Mouse (Mus musculus) kidney, adult 2 months (tissue): Measurements from ENCODE around the gene Atf1. TPM values are rescaled to one million over a fixed set of nuclear protein-coding genes. Genes with fewer than 3 reads are reported as not detected.

ENCODE experiments used
- DNase-seq: peaks from one replicate; pipeline ENCODE4 v3.0.0; 2021
- H3K27ac ChIP-seq: fragments of 200-500 bp; 2 replicates; pipeline ENCODE4 v1.5.1; 2012; ENCODE audit warnings: low read depth, low read length, control low read depth, inconsistent platforms; ENCODE audit not compliant: insufficient read depth
- H3K27me3 ChIP-seq: fragments of 200-500 bp; replicated peaks from 2 replicates; pipeline ENCODE4 v1.6.1; 2012; ENCODE audit warnings: mild to moderate bottlenecking, moderate library complexity, low read length, inconsistent platforms; ENCODE audit not compliant: control insufficient read depth, insufficient read depth
- H3K36me3 ChIP-seq: fragments of 200-500 bp; 2 replicates; pipeline ENCODE4 v1.6.1; 2012; ENCODE audit warnings: mild to moderate bottlenecking, moderate library complexity, low read length, inconsistent platforms; ENCODE audit not compliant: control insufficient read depth, insufficient read depth
- H3K4me1 ChIP-seq: fragments of 200-500 bp; 2 replicates; pipeline ENCODE4 v1.6.1; 2011; ENCODE audit warnings: low read length; ENCODE audit not compliant: control insufficient read depth, insufficient read depth
- H3K4me3 ChIP-seq: fragments of 200-500 bp; 2 replicates; pipeline ENCODE4 v1.5.1; 2011; ENCODE audit warnings: mild to moderate bottlenecking, low read depth, low read length, control low read depth; ENCODE audit not compliant: insufficient read depth
- CTCF ChIP-seq: fragments of 200-500 bp; conservative IDR thresholded peaks from 2 replicates; pipeline ENCODE4 v1.5.1; 2011; ENCODE audit warnings: low read depth, mild to moderate bottlenecking, control low read depth, low read length, moderate library complexity, mixed read lengths; ENCODE audit not compliant: insufficient read depth, insufficient read length
- POLR2A ChIP-seq: fragments of 200-500 bp; IDR thresholded peaks from one replicate; pipeline ENCODE4 v1.6.1; 2011; ENCODE audit warnings: low read depth, low read length, control low read depth
- WGBS: fragments of 180-500 bp; shearing (Covaris S2); methylation state at CpG from one replicate; pipeline ENCODE4 v1.1.7; 2018; 5-methylcytosine and 5-hydroxymethylcytosine counted together
- polyA plus RNA-seq: library from polyadenylated mRNA; depleted of rRNA; stranded (reverse); fragments of >200 nt; gene quantifications from 2 replicates; pipeline ENCODE4 v1.2.3, GENCODE M21; 2012

The Atf1 gene
- polyA plus RNA-seq, 1 experiment, result 43.7 TPM

GRCm38 (mm10) chr15:100216173-100216572, 11.4 kb upstream of the Atf1 start:
- TF ChIP-seq POLR2A, result no peak
- no peak for TF ChIP-seq CTCF
- H3K27ac ChIP-seq, result no peak overlapping the region
- no peaks in the 10 kb centered on the region for H3K4me1 ChIP-seq
- H3K36me3 ChIP-seq, result no peaks in the 10 kb centered on the region; the same call in 1 of the 2 replicates
- no peak for DNase-seq
- no peak overlapping the region for H3K4me3 ChIP-seq
- 94% methylated on average over 9 of the region's 9 CpGs for WGBS
- no peaks in the 10 kb centered on the region for H3K27me3 ChIP-seq

GRCm38 (mm10) chr15:100218018-100218417, 9.6 kb upstream of the Atf1 start:
- 96% methylated on average over 3 of the region's 3 CpGs for WGBS
- TF ChIP-seq CTCF, result no peak
- TF ChIP-seq POLR2A, result no peak
- Histone ChIP-seq H3K4me3 (no peak overlapping the region), H3K4me1 (no peaks in the 10 kb centered on the region), H3K27me3 (no peaks in the 10 kb centered on the region), H3K36me3 (no peaks in the 10 kb centered on the region; the same call in 1 of the 2 replicates), H3K27ac (no peak overlapping the region)
- no peak for DNase-seq

GRCm38 (mm10) chr15:100219396-100219795, 8.2 kb upstream of the Atf1 start:
- Histone ChIP-seq H3K36me3 (no peaks in the 10 kb centered on the region; the same call in 1 of the 2 replicates), H3K27me3 (no peaks in the 10 kb centered on the region), H3K27ac (no peak overlapping the region), H3K4me3 (no peak overlapping the region), H3K4me1 (no peaks in the 10 kb centered on the region)
- no peak for TF ChIP-seq CTCF
- no peak for TF ChIP-seq POLR2A
- DNase-seq, result no peak
- WGBS, result 70% methylated on average over 1 of the region's 1 CpGs

DNA sequence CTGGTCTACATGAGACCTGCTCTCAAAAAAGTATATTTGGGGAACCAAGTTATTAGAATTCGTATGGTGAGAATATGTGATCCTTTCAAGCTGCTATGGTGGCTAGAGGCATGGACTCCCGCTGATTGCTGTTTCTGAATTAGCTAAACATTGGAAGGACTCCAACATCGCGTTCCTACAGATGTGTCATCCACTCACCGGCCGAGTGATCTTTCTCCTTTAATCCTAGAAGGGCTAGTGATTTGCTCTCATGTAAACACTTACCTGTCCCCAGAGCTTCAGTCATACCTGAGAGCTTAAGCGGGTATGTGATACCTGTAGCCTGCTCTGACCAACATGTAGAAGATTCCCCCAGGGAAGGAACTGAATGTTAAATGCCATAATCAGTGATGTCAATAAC, 6.7 kb upstream of the Atf1 start:
- no peak for DNase-seq
- TF ChIP-seq CTCF (no peak), POLR2A (no peak)

GRCm38 (mm10) chr15:100225381-100225780, 2.2 kb upstream of the Atf1 start:
- Histone ChIP-seq H3K4me3 (no peak overlapping the region), H3K27me3 (no peaks in the 10 kb centered on the region), H3K27ac (no peak overlapping the region), H3K36me3 (no peaks in the 10 kb centered on the region), H3K4me1 (peaks cover 12% of the 10 kb centered on the region)
- WGBS, result 96% methylated on average over 4 of the region's 4 CpGs
- no peak for DNase-seq
- TF ChIP-seq POLR2A, result no peak
- TF ChIP-seq CTCF, result no peak

More for the DNA sequence above, 6.7 kb upstream of the Atf1 start:
- H3K36me3 ChIP-seq, result no peaks in the 10 kb centered on the region
- H3K4me1 ChIP-seq, result no peaks in the 10 kb centered on the region
- no peak overlapping the region for H3K27ac ChIP-seq
- H3K27me3 ChIP-seq, result no peaks in the 10 kb centered on the region
- H3K4me3 ChIP-seq, result no peak overlapping the region
- WGBS, result 79% methylated on average over 7 of the region's 7 CpGs

DNA sequence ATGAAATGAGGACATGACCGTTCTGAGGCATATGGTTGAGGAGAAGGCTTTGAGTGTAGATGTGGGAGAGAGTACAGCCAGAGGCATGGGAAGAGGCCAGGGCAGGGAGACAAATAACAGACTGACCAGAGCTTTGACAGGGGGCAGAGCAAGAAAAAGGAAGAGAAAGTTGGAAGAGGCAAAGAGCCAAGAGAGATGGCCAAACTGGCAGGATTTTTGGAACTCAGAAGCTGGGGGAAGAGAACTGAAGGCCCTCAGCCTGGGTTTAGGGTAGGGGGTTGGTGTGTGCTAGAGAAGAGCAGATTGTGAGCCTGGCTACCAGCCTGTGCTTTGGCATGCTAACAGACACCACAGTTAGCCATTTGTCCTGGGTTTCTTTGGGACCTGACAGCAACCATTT, 1.7 kb upstream of the Atf1 start:
- no peak for DNase-seq
- 91% methylated on average over 1 of the region's 1 CpGs for WGBS
- no peak for TF ChIP-seq POLR2A
- no peak for TF ChIP-seq CTCF
- Histone ChIP-seq H3K27me3 (no peaks in the 10 kb centered on the region), H3K4me1 (peaks cover 12% of the 10 kb centered on the region), H3K27ac (no peak overlapping the region), H3K36me3 (no peaks in the 10 kb centered on the region), H3K4me3 (no peak overlapping the region)

GRCm38 (mm10) chr15:100227031-100227662, 472 bp upstream of the Atf1 start:
- peak overlapping the region; percentile 100 for H3K27ac ChIP-seq
- H3K4me3 ChIP-seq, result peak overlapping the region; percentile 100
- no peaks in the 10 kb centered on the region for H3K36me3 ChIP-seq
- DNase-seq, result peak; percentile 47
- under 1% methylated on average over 17 of the region's 17 CpGs for WGBS
- TF ChIP-seq POLR2A, result no peak
- no peak for TF ChIP-seq CTCF
- no peaks in the 10 kb centered on the region for H3K27me3 ChIP-seq
- H3K4me1 ChIP-seq, result peaks cover 15% of the 10 kb centered on the region
